Mouse (Mus musculus): Measurements from ENCODE around the gene Taf9b. TPM values are rescaled to one million over a fixed set of nuclear protein-coding genes. Genes with fewer than 3 reads are reported as not detected.

Gene Taf9b
- polyA plus RNA-seq (2012; rRNA removed) = 3.2 and 3.6 TPM in 2 replicates

GRCm38 (mm10) chrX:106221058-106221457 is at the start of gene Taf9b:
TSS of gene Taf9b (minus strand) at chrX:106221158.

GRCm38 (mm10) chrX:106255276-106255675 is 34.3 kb upstream of the Taf9b start, which contains the start of gene Fnd3c2:
TSS of gene Fnd3c2 (minus strand) at chrX:106255376.

GRCm38 (mm10) chrX:106186713-106187649 is 34.0 kb downstream of the Taf9b start, which contains the start of gene Pgk1:
TSS of gene Pgk1 (plus strand) at chrX:106187100.

Other genes with a start within 250 kb of the Taf9b start
- gene Magt1, start 209.3 kb downstream of the Taf9b start, polyA plus RNA-seq (2012; rRNA removed) = 9.9 and 11.4 TPM in 2 replicates
- gene Cox7b, start 205.5 kb downstream of the Taf9b start, polyA plus RNA-seq (2012; rRNA removed) = 220 and 227 TPM in 2 replicates
- 2.1 and 2.4 TPM in 2 replicates for gene Atp7a, start 193.9 kb downstream of the Taf9b start, polyA plus RNA-seq (2012; rRNA removed)
- 0.36 and 0.66 TPM in 2 replicates for gene Tlr13, start 78.0 kb downstream of the Taf9b start, polyA plus RNA-seq (2012; rRNA removed)
- gene Pgk1, start 34.1 kb downstream of the Taf9b start, polyA plus RNA-seq (2012; rRNA removed) = 147 and 177 TPM in 2 replicates
- not detected in 2 replicates for gene Fnd3c2, start 34.2 kb upstream of the Taf9b start, polyA plus RNA-seq (2012; rRNA removed)

Data from liver, embryonic 14 days (tissue).